Mouse (Mus musculus) urinary bladder, postnatal 10 days (tissue): ENCODE measurements around the gene Gm10961.
"Not testable (repeated sequence)": the region's sequence is repeated elsewhere in the genome, so short reads cannot be mapped to it uniquely, and the experiment has no call there.

ENCODE experiments used
- DNase-seq: peaks from one replicate; pipeline ENCODE4 v3.0.0; 2022; ENCODE audit warnings: low spot score

Gene Gm10961

DNA sequence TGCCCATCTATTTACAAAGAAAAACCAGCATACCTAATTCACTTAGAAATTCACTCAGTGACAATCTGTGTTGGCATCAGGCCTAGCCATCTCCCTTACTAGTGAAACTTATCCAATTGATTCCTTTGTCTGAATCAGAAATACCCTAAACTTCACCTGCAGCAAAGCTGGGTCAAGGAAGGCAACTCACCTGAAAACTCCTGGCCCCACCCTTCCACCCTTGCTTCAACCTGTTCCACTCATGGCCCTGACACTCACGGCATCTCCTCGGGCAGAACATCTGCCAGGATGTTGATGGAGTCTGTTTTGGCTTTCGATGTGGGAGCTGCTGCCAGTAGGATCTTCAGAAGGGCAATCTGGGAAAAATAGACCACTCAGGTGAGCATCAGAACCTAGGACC lies 13.3 kb upstream of the Gm10961 start:
- peak; percentile 5 for DNase-seq

DNA sequence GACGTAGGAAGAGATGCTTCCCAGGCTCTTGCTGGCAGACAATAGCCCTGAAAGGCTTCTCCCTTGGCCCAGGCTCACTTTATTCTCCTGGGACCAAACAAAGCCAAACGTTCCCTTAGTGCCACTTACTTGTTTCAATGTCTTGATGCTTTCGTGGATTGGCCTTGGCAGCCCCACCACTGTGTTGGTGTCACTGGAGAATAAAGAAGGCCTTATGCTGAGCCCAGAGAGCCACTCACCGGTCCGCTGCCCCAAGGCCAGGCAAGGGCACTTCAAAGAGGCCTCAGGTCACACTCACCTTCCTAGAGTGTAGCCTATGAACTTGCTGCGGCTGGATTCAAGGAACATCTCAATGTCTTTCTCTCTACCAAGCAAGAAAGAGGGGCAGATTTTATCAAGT lies 11.2 kb upstream of the Gm10961 start:
- no peak for DNase-seq

DNA sequence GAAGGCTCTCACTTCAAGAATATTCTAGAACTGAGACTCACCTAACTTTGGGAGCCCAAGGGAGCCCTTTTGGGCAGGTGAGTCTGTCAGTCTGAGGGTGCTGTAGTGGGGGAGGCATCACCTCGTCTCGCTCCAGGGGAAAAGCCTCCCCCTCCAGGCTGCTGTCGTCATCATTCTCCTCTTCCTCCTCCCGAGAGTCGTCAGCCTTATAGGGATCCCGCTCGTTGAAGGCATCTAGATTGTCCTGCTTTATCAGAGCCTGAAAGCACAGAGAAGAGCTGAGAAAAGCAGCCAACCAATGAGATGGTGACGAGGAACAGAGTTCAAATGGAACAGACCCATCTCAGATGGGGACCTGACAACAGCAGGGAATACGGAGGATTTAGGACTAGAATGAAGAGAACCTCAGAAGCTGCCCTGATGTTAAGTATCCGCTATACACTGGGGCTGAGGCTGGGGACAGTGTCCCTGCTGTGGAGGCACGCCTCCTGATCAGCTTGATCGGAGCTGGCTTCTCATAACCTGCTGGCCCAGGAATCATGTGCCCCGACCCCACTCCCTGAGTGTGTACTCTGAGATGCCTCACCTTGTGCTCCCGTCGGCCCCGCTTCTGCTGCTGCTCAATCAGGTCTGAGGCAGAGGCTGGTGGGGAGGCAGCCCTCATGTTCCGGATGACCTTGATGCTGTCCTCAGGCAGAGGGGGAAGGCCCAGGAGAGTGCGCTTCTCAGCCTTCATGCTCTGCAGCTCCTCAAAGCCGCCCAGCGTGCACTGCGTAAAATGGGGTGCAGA lies 9.6 kb upstream of the Gm10961 start:
- no peak for DNase-seq

DNA sequence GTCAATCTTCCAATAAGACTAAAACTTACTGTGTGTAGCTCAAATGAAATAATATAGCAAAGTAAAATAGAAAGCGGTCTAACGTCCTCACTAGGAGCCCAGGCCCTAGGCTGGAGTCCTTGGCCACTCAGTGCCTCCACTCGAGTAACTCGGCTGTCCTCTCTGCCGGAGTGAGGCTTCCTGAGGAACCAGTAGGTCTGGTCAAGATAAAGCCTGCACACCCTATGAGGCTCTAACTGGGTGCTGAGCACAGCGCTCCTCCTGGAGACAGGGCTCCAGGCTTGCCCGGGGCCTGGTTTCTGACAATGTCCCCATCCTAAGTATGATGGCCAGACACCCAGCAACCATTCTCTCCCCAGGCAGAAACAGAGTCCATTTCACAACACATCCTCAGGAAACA lies 8.6 kb upstream of the Gm10961 start:
- DNase-seq = no peak

DNA sequence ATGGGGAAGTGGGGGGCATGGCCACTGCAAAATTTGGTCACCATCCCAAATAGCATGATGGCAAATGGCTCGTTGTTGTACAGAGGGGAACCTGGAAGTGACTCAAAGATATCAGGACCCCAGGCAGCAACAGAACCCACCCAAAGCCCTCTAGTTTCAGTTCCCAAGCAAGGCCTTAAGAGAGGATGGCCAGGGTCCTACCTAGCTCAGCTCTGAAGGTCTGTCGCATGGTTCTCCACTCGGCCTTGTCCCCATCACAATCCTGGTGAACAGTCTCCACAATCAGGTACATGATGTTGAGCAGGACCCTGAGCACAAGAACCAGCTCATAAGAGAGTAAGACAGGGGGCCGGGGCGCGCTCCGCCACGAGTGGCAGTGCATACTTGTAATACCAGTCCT lies 6.7 kb upstream of the Gm10961 start:
- DNase-seq = no peak

DNA sequence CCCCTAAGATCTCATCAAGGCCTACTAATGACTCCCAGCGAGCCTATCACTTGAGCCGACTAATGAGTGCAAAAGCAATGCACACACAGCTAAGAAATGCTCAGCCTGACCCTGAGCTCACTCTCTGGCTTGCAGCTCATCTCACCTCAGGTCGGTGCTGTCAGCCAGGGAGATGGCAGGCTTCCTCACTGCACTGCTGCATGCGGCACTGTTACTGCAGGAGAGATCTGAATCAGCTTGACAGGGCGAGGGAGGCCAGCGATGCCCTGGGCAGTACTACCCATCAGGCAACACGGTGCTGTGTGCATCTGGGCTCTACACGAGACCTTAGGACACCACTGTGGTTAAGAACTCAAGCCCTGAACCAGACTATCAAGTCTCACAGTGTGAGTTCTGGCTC lies 5.6 kb upstream of the Gm10961 start:
- DNase-seq = no peak

DNA sequence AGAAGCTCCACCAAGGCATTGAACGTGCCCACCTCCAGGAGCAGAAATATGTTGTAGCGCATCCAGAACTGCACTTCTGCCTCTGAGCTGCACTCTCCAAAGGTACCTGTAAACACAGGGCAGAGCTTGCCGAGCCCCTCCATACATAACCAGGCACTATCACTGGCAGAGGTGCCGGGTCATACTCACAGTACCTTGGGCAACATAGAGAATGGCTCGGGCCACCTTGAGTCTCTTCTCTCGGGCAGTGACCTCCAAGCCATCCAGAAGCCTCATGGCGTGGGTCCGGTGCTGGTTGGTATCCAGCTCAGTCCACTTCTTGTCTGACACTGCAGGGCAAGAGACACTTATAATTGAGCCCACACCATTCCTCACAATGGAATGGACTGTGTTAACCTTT lies 4.4 kb upstream of the Gm10961 start:
- no peak for DNase-seq

DNA sequence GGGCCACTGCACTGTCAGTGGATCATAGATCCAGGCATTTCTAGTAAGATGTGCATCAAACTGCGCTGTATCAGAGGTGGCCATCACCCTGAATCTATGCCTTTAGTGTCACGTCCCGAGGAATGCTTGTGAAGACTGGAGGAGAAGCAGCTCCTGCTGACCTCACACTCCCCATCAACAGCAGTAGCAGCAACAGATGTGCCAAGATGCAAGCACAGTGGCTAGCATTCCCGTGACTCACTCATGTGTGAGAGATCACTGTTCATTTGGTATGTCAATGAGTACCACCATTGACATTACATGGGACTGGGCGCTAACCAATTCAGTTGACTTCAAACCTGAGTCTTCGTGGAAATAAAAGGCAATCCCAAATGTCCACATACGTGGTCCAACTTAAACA lies 3.5 kb upstream of the Gm10961 start:
- no peak for DNase-seq

DNA sequence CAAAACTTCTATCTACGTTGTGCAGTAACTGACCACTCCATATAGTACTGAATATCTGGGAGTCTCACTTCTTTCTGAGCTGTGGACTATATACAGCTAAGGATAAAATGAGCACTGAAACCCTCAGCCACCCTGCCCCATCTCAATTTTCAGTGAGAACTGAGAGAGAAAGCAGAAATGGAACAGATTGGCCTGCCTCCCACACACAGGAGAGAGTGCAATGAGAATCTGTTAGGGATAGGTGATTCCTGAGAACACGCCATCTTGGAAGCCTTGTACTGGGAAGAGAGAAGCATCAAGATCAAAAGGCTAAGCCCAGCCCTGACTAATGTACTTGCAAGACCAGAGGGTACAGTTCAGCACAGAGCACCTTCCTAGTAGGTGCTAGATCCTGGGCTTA lies 2.6 kb upstream of the Gm10961 start:
- no peak for DNase-seq

DNA sequence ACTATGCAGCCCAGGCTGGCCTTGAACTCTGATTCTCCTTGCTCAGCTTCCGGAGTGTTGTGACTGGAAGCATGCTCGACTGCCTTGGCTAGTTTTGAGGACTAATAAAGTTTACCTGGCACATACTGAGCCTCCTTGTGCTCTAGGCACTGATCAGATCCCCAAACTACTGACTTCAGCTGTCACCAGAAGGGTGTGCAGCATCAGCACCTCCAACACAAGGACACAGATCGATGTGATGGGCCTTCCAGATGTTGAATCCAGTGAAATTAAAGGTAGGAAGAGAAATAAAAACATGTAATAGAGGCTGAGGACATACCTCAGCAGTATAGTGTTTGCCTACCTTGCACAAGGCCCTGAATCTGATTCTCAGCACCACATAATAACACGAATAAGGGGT lies 1.7 kb upstream of the Gm10961 start:
- DNase-seq = no peak

DNA sequence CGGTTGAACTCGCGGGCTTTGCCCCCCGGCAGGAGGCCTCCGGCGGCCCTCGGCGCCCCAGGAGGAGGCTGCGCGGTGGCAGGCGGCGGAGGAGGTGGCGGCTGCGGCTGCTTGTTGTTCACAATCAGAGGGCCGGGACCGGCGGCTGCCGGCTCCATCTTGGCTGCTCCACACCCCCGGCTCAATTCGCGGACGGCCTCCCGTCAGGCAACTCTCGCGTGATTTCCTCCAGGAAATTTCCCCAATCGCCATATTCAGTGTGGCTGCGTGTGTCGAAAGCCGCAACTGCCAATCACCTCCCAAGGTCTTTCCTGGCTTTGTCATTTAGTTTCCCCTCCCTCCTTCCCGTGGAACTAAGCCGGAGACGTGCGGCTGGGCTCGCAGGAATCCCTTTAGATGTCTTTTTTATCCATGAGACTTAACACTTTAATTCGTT lies 419 bp downstream of the Gm10961 start, which contains the start of gene Strip1:
Gene Strip1 (minus strand): TSS at position 172 of the 436 bp plus-strand sequence.
- DNase-seq = peak; percentile 69

DNA sequence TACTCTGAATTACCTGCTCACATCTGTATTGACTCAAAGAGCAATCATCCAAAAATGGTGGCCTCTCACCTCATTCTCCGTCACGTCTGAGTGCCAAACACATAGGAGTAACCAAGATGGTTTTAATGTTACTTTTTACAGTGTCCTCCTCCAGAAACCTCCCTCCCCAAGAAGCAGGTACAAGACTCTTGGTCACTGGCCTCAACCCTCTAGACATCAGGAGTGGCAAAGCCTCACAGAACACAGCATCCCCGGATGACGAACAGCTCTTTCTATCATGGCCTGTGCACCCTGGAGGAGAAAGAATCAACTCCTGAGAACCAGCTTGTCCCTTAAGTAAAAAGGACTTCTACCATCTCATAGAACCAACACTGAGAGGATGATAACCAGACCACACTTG lies 1.7 kb downstream of the Gm10961 start:
- DNase-seq = no peak

DNA sequence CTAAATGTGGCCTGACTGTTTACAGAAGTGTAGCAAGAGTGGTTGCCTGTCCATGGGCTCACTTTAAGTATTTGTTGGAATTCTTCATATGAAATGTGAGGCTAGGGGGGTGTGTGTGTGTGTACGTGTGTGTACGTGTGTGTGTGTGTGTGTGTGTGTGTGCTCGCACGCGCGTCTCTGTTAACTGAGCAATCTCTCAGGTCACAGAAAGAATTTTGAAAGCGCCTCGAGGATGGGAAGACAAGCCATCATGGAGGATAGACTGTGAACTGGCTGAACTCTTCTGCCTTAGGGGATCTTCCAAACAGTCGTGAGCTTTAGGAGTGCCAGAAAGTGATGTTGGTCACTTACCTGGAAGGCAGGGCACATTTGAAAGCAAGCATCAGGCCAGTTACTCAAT lies 2.8 kb downstream of the Gm10961 start:
- no peak for DNase-seq

DNA sequence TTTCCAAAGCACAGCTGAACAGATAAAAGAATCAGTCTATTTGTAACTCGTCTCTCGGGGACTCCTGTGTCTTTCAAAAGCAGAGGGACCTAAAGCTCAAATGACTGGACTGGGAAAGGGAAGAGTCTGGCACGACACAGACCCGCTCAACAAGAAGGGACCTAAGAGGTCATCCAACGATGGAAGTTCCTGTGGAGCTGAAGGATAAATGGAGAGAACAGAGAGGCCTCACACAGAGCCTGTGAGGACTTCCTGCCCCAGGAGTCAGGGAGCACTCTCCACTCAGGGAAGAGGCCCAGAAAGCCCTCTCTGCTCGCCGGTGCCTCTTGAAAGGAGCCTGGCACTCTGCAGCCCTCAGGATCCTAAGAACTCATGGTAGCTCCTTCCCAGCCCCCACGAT lies 4.7 kb downstream of the Gm10961 start:
- no peak for DNase-seq

DNA sequence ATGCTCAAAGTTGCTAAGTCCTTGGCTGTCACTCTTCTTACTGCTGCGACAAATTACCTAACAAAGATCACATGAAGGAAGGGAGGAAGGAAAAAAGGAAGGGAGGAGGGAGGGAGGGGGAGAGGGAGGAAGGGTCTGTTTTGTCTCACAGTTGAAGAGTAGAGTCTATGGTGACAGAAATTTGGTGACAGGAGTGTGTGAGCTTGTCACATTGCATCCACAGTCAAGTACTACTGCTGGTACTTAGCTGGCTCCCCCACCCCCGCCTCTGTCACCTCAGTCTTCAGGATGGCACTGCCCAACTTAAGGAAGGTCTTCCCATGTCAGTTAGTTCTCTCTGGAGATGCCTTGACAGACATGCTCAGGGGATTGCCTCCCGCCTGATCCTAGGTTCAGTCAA lies 5.1 kb downstream of the Gm10961 start:
- no peak for DNase-seq

DNA sequence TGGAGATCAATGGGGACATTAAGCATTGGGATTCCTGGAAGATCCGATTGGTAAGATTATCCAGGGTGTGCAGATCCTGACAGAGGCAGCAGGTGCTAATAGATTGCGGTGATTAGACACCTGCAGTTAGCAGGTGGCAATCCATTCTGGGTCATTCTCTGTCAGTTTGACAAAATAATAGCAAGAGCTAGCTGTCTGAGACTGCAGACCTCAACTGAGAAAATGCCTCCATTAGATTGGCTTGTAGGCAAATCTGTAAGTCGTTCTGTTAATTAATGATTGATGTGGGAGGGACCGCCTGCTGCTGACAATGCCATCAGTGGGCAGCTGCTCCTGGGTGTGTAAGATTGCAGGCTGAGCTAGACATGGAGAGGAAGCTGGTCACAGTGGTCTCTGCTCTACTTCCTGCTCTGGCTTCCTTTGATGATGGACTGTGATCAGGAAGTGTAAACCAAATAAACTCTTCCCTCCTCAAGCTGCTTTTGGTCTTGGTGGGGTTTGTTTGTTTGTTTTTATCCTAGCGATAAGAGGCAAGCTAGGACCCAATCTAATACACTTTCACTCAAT lies 6.6 kb downstream of the Gm10961 start:
- no peak for DNase-seq

DNA sequence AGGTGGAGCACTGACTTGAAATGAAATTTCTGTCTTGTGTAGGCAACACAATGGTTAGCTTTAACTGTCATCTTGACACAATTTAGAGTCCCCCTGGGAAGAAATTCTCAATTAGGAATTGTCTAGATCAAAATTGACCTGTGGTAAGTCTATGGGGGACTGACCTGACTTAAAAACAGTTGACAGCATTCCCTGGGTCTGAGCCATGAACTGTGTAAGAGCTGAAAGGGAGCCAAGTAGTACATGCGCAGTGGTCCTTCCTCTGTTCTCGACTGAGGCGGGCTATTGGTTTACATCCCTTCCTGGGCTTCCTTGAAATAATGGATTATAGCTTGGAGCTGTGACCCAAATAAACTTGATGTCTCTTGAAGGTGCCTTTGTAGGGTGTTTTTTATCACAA lies 15.8 kb downstream of the Gm10961 start:
- DNase-seq = no peak

DNA sequence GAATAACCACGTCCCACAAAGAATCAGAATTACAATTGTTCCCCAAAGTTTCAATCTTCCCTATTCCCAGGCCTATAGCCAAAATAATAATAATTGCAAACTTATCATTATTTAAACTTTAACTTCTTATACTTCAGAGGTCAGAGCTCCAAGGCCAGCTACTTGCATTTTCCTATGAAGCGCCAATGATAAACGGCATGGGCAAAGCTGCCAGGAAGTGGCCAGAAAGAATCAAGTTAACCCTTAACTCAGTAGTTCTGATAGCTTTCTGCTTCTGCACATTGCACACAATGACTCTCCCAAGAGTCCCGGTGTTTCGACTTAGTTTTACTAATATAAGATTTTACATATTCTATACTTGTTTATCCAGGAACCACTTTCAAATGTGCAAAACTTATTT lies 19.2 kb downstream of the Gm10961 start:
- not testable (repeated sequence) for DNase-seq

DNA sequence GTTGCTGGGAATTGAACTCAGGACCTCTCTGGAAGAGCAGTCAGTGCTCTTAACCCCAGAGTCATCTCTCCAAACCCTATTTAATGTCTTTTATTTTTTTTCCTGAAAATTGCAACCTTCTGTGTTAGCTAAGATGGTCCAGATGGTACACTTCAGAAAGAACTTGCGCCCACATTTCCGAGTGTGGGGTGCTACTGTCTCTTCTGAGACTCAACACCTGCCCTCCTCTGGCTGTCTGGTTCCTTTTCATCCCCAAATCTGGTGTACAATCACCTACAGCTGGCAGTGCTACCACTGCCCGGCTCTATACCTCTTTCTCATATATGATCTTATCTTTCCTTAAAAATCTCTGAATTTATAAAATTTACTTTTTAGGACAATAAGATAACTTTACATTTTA lies 21.8 kb downstream of the Gm10961 start:
- DNase-seq = no peak

DNA sequence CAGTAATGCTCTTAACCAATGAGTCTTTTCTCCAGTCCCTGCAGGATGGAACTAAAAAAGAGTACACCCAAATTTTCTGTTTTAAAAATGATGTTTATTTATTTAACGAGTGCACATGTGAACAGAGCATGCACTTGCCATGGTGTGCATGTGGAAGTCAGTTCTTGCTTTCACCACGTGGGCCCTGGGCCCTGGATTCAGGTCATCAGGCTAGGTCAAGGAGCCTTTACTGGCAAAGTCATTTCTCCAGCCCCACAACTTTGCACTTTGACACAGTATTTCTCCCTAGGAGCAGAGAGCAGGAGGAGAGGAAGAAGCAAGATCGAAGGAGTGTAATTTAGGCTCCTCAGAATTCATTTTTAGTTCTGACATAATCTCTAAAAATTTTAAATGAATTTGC lies 23.7 kb downstream of the Gm10961 start:
- no peak for DNase-seq

DNA sequence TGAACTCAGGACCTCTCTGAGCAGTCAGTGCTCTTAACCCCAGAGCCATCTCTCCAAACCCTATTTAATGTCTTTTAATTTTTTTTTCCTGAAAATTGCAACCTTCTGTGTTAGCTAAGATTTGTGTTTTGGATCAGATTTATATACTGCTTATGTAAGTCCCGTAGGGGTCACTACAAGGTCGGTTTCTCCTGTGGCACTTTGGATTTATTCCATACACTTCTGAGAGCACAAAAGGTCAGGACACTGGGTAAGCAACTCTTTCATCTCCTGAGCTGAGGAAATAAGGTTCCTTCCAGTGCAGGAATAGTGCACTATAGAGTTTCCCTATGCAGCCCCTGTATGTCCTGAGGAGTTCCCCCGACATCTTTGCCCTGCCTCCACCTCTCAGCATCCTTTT lies 24.4 kb downstream of the Gm10961 start:
- no peak for DNase-seq

DNA sequence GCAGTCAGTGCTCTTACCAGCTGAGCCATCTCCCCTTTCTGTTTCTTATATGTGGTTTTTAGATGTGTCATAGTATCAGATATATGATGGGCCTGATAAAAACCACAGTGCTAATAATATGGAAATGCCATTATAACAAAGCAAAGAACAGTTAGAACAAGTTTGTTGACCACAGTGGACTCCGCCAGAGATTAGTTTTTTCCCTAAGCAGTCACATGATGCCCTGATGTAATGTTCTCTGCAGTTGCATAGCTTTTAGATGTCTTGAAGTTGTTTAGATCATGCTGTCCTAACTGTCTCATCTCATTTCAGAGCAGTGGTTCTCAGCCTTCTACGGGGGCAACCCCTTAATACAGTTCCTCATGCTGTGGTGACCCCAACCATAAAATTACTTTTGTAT lies 25.0 kb downstream of the Gm10961 start:
- no peak for DNase-seq

DNA sequence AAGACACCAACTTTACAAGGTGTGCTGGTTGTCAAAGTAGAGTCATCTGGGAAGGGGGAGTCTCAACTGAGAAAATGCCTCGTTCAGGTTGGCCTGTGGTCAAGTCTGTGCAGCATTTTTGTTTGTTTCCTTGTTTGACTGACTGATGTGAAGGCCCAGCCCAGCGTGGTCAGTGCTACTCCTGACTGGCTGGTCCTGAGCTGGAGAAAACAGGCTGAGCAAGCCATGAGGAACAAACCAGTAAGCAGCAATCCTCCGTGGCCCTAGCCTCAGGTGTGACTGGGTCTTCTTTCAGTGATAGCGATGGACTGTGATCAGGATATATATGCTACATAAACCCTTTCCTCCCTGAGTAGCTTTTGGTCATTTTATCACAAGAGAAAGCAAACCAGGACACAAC lies 25.8 kb downstream of the Gm10961 start:
- DNase-seq = no peak

DNA sequence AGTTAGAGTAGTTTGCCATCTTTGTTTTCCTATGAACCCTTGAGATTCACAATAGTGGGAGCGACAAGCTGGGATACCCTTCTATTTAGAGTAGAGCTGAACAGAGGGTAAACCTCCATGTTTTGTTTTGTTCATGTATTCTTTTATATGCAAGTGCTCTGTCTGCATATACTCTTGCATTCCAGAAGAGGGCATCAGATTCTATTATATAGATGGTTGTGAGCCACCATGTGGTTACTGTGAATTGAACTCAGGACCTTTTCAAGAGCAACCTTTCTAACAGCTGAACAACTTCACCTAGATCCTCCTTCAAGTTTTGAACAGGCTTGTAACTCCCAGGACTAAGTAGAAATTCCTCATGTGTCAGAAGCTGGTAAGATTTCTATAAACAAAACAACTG lies 27.9 kb downstream of the Gm10961 start:
- no peak for DNase-seq
